Mouse (Mus musculus) cerebellum, adult 11-12 months (tissue): Measurements from ENCODE around the gene Muc4.

Experiments
- DNase-seq: peaks from one replicate; pipeline ENCODE4 v3.0.0; 2022

Gene Muc4

GRCm38 (mm10) chr16:32728240-32728639 lies 7.4 kb upstream of the Muc4 start:
- DNase-seq: no peak

GRCm38 (mm10) chr16:32728730-32729129 lies 7.0 kb upstream of the Muc4 start:
- no peak for DNase-seq

- no peak for DNase-seq
These were observed 2.5 kb upstream of the Muc4 start for GRCm38 (mm10) chr16:32733213-32733612.

DNA sequence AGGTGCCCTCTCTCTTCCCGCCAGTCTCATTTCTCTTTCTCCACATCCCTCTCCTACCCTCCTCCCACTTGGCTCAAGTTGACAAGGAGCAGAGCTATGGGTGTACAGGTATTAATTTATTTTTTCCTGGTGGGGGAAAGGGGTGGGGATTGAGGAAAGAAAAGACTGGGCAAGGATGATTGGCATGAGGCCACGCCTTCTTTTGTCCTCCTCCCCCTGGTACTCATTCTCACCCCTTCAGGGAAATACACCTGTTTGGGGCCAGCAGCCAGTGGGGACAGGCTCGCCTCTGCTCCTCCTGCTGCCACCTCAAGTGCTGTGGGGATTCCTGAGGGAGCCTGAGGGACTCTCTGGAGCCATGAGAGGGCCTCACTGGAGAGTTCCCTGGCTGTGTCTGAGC lies 336 bp downstream of the Muc4 start:
- no peak for DNase-seq

- DNase-seq: no peak
These were observed 4.4 kb downstream of the Muc4 start for GRCm38 (mm10) chr16:32740003-32740663.

DNA sequence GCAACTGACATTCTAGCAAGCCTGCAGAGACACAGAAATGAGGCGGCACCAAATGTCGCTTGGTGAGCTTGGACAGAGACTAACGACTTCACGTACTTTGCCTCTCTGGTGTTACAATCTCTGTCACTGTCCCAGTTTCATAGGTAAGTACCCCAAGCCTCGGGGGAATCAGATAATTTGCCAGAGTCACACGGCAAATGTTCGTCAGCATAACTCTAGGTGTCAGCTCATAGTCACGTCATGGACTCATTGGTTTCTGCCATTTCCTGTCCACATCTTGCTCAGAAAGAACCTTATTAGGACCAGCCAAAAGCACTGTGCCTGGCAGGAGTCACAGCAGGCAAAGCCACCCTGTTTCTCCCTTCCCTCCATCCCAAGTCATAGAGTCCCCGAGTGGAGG lies 5.7 kb downstream of the Muc4 start:
- DNase-seq: no peak

DNA sequence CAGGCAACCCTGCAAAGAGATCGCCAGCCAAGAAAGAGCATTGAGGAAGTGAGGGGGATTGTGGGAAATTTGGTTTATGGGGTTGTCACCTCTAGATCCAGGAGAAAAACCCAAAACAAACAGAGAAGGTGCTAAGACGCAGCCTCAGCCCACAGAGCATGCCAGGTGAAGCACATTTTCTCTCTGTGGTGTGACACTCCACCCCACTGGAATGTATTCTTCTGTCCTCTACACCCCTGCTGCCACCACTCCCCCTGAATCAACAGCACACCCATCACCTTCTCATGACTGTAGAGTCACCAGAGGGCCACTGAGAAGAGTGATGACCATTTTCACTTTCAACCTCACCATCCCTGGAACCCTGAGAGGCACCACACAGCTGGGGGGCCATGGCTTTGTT lies 7.0 kb downstream of the Muc4 start:
- DNase-seq: no peak

DNA sequence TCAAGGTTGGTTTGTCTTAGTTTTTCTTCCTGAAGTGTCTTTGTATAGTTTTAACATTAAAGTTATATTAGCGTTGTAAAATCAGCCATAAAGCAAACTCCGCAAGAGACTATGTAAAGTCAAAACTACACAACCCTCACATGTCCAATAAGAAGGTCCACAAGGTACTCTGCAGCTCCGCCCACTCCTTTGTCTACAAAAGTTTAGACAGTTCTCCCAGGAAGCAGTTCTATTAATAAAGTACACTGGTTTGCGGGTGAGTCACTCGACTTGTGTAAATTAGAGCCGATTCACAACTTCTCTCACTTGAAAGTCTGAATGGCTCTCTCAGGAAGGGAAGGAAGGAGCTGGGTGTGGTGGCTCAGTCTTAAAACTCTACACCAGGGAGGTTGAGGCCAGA lies 10.2 kb downstream of the Muc4 start:
- DNase-seq: no peak

DNA sequence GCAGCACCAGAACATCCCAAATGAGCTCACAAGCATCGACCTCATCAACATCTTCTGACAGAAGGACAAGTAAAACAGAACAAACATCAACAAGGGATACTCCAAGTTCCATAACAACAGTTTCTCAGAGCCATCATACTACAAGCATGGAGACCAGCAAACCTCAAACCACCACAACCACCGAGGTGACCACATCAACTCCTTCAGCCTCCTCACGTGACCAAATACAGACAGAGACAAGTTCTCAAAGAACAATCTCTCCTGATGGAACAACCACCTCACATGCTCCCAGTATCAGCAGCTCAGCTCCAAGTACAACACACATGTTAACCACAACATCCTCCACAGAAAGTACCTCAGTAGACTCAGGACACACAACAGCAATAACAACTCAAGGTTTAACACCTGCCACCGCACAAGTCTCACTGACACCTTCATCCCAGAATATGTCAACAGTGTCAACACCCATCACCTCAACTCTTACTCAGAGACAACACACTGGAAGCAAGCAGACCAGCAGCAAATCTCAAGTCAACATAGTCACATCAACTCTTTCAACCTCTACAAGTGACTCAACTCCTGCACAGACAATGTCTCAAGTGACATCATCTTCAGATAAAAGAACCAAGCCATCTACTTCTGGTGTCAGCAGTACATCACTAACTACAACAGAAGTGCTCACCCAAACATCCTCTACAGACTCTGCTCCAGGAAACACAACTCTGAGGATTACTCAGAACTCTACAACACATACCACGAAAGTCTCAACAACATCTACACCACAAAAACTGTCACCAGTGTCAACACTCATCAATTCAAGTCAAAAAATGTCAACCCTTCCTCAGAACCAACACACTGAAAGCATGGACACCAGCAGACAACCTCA lies 14.8 kb downstream of the Muc4 start:
- DNase-seq: no peak

DNA sequence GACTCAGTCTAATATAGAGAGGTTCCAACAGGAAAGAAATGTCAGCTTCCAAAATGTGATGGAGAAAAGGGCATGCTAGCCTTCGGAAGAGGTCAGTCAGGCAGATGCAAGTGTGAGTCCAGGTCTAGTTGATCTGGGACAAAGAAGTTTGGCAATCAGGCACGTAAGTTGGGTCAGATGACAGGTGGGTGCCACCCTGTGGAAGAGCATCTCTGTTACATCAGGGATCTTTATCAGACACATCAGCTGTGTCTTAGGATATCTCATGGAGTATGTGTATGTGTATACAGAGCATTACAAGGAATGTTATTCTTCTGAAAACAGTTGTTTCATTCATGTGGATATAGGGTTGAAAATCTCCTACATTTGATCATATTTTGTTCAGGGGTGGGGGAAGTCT lies 28.9 kb downstream of the Muc4 start:
- DNase-seq: no peak

DNA sequence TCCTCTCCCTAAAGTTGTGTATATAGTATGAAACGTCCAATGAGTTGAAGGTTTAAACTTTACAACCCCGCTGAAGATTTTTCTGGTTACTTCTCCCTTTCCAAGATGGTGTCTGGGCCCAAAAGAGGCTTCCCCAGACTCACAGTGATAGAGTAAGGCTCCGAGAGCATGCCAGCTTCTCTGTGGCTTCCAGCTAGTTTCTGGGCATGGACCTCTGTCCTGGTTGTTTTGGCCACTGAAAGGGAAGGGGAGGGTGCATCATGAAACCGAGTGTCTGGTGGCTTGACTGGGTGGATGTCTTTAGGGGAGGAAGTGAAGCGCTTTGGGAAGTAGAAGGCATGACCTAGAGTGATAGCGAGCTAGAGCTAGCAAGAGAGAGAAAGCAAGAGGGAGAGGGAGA lies 29.3 kb downstream of the Muc4 start:
- DNase-seq: no peak

- no peak for DNase-seq
These were observed 31.2 kb downstream of the Muc4 start for GRCm38 (mm10) chr16:32766904-32767303.

DNA sequence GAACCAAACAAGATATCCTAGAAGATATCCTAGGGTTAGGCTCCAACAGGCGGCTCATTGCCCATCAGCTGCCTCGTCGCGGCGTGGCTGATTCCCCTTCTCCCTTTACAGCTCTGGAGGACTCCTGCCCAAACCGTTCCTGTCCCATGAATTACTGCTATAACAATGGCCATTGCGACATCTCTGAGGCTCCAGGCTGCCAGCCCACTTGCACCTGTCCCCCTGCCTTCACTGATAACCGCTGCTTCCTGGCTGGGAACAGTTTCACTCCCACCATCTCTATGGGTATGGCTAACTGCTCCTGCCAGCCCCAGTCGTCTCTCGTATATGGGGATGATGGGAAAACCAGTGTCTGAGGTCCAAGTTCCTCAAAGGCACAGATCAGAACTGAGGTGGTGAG lies 41.0 kb downstream of the Muc4 start:
- DNase-seq: no peak

- DNase-seq: no peak
These were observed 43.3 kb downstream of the Muc4 start for GRCm38 (mm10) chr16:32778956-32779355.

- no peak for DNase-seq
These were observed 47.8 kb downstream of the Muc4 start for GRCm38 (mm10) chr16:32783324-32784062.

GRCm38 (mm10) chr16:32784840-32785239 lies 49.2 kb downstream of the Muc4 start:
- no peak for DNase-seq

- no peak for DNase-seq
These were observed 54.4 kb downstream of the Muc4 start for GRCm38 (mm10) chr16:32790056-32790455.

DNA sequence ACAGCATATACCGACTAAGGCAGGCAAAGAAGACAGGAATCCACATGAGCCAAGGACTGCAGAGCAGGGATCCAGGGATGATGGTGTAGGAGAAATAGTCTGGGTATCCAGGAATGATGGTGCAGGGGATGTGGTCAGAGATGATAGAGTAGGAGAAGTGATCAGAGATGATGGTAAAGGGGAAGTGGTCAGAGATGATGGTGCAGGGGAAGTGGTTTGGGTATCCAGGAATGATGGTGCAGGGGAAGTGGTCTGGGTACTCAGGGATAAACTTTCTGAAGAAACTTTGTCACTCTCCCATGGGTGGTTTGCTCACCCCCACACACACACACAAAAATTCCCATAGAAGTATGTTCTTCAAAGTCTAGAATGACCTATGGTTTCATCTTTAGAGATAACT lies 59.5 kb downstream of the Muc4 start:
- no peak for DNase-seq

DNA sequence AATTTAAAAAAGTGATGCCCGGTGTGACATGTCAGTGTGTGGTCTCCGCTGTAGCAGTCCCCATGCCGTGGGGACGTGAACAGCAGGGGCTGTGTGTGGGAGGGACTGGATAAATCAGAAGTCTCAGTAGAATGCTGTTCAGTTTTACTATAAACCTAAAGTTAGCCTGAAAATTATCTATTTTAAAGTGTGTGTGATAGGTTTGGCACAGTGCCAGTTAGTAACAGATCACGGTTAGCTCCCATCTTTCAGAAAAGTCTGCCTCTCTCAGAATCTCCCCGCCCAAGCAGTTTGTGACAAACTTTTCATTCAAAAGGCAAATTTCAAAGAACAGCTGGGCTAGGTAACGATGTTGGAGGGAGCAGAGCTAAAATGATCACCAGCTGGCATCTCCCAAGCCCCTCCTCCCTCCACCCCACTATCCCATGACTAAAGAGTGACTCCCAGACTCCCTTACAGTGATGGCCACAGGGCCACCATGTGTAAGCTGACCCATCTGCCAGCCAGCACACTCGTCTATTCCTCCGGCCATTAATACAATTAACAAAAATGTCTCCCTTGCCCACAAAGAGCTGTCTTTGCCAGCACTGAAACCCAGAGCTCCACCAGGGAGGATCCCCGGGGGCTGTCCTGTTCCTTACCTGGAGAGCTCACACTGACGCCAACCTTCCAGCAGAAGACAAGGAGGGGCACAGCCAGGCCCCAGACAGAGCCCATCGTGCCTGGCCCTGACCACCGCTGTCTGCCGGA lies 61.2 kb downstream of the Muc4 start:
- DNase-seq: no peak

- no peak for DNase-seq
These were observed 61.7 kb downstream of the Muc4 start, which contains the start of gene Muc20 for GRCm38 (mm10) chr16:32797426-32797689. Gene Muc20, minus strand, starts transcription at chr16:32797435.

- peak; percentile 51 for DNase-seq
These were observed 67.7 kb downstream of the Muc4 start for GRCm38 (mm10) chr16:32803252-32803853.

- DNase-seq: no peak
These were observed 68.2 kb downstream of the Muc4 start for GRCm38 (mm10) chr16:32803901-32804300.

DNA sequence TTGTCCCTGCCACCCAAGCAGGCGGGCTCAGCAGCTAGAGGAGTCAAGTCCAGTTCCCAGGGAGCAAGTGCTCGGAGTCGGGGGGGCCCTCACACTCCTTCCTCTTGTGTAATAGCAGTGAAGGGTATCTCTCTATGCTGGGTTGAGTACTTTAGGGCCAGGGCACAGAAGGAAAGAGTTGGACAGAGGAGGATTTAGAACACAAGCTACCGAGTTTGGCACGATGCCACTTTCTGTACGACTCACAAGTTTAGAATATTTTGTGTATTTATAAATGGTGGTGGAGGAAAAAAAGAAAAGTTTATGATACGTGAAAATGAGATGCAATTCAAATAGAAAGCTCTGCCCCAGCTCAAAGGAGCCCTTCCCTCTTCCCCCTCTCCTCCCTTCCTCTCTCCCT lies 69.5 kb downstream of the Muc4 start:
- no peak for DNase-seq
